Comparison of ENCODE assay signal across 10 mouse cellular contexts in genomic region chr13:63249741-63250431, GRCm38 (mm10).
A peak's percentile ranks its signal among the peaks of the same experiment; 100 is the strongest.
DNase-seq lines count a peak whose midpoint lies in the region; ATAC-seq and TF ChIP-seq lines count a peak whose summit lies in the region.
"Had no signal": no experiment of that assay in that cellular context is flagged by ENCODE, and none has a peak within 500 bp of the region (broad histone marks: within the 10 kb centered on the region; RNA-seq: fewer than 3 reads in every experiment).

No protein-coding gene starts in this region.

- WGBS in heart, embryonic 11.5 days (ENCODE audit: insufficient replicate concordance) = 61% methylated on average over 8 of the region's 8 CpGs
- 16% methylated on average over 8 of the region's 8 CpGs for WGBS in spleen, adult 2 months
- 65% methylated on average over 8 of the region's 8 CpGs for WGBS in limb, embryonic 14.5 days
- 75% methylated on average over 8 of the region's 8 CpGs for WGBS in midbrain, embryonic 15.5 days
- WGBS in midbrain, embryonic 14.5 days = 80% methylated on average over 8 of the region's 8 CpGs

- no peak overlapping the region; the same call in 1 of the 2 replicates for H3K9ac ChIP-seq in heart, embryonic 11.5 days (ENCODE audit: low read depth, low read length)
- 0 out of 2 replicates have a peak overlapping the region, but pooled peaks have one; percentile 31 for H3K9ac ChIP-seq in limb, embryonic 14.5 days (ENCODE audit: low read depth, low read length, severe bottlenecking)
- no peak overlapping the region for H3K9ac ChIP-seq in midbrain, embryonic 15.5 days
- H3K9ac ChIP-seq in midbrain, embryonic 14.5 days (replicated peaks; ENCODE audit: low read length) = no peak overlapping the region
- H3K9ac ChIP-seq: midbrain, embryonic 12.5 days had no signal

- TF ChIP-seq CTCF in spleen, adult 2 months (IDR thresholded peaks at IDR 0.05; ENCODE audit: extremely low read depth, insufficient read depth, insufficient read length, insufficient replicate concordance) = no peak

- TF ChIP-seq POLR2A in spleen, adult 2 months (IDR thresholded peaks at IDR 0.05; ENCODE audit: low read depth, low read length) = no peak
- no peak for TF ChIP-seq POLR2A in limb, embryonic 14.5 days (IDR thresholded peaks at IDR 0.05; ENCODE audit: borderline replicate concordance, extremely low read depth, insufficient read depth, insufficient read length)

- H3K4me3 ChIP-seq in heart, embryonic 11.5 days (ENCODE audit: low read depth, low read length) = no peak overlapping the region
- H3K4me3 ChIP-seq in spleen, adult 2 months (ENCODE audit: extremely low read depth, insufficient read depth, insufficient read length) = 0 out of 2 replicates have a peak overlapping the region, but pooled peaks have one; percentile 5
- no peak overlapping the region; the same call in 1 of the 2 replicates for H3K4me3 ChIP-seq in limb, embryonic 14.5 days (replicated peaks; ENCODE audit: low read length)
- no peak overlapping the region for H3K4me3 ChIP-seq in midbrain, embryonic 15.5 days
- no peak overlapping the region for H3K4me3 ChIP-seq in midbrain, embryonic 14.5 days (replicated peaks; ENCODE audit: low read depth, low read length)
- H3K4me3 ChIP-seq: midbrain, embryonic 12.5 days had no signal

- peak overlapping the region; percentile 35; the same call in 1 of the 2 replicates for H3K27ac ChIP-seq in heart, embryonic 11.5 days (ENCODE audit: low read depth, low read length)
- peak overlapping the region; percentile 61; the same call in 1 of the 2 replicates for H3K27ac ChIP-seq in spleen, adult 2 months (ENCODE audit: insufficient read depth, low read length)
- H3K27ac ChIP-seq in limb, embryonic 14.5 days (replicated peaks; ENCODE audit: low read depth, low read length) = 0 out of 2 replicates have a peak overlapping the region, but pooled peaks have one; percentile 11
- no peak overlapping the region for H3K27ac ChIP-seq in midbrain, embryonic 15.5 days
- no peak overlapping the region for H3K27ac ChIP-seq in midbrain, embryonic 14.5 days (replicated peaks; ENCODE audit: low read depth, low read length)
- H3K27ac ChIP-seq: midbrain, embryonic 12.5 days had no signal

- H3K36me3 ChIP-seq in heart, embryonic 11.5 days (ENCODE audit: control insufficient read depth, insufficient read depth, low read length) = no peaks in the 10 kb centered on the region; the same call in 1 of the 2 replicates
- H3K36me3 ChIP-seq in spleen, adult 2 months (ENCODE audit: control insufficient read depth, insufficient read depth, low read length) = no peaks in the 10 kb centered on the region
- H3K36me3 ChIP-seq in limb, embryonic 14.5 days (ENCODE audit: control insufficient read depth, insufficient read depth, low read length) = peaks cover 35% of the 10 kb centered on the region
- no peaks in the 10 kb centered on the region for H3K36me3 ChIP-seq in midbrain, embryonic 15.5 days (replicated peaks)
- no peaks in the 10 kb centered on the region for H3K36me3 ChIP-seq in midbrain, embryonic 14.5 days (ENCODE audit: control insufficient read depth, insufficient read depth, low read length)
- H3K36me3 ChIP-seq: midbrain, embryonic 12.5 days had no signal

- no peak for DNase-seq in heart, postnatal 25 days (ENCODE audit: low spot score)
- DNase-seq in spleen, adult 2 months (ENCODE audit: low read depth in 1 of 2, low spot score in 2 of 2) = no peak
- DNase-seq in spleen, postnatal 36 days (ENCODE audit: low spot score in 2 of 2) = no peak
- no peak for DNase-seq in limb, embryonic 14.5 days (ENCODE audit: low spot score)
- no peak for DNase-seq in midbrain, embryonic 14.5 days
- DNase-seq: right cerebral cortex, adult 18-20 months had no signal

- intact Hi-C loops in heart, postnatal 25 days (cut with DNase I) = no loop called here

- H3K27me3 ChIP-seq in heart, embryonic 11.5 days (ENCODE audit: control insufficient read depth, insufficient read depth, low read length) = no peaks in the 10 kb centered on the region
- H3K27me3 ChIP-seq in spleen, adult 2 months (ENCODE audit: control insufficient read depth, insufficient read depth, low read length) = no peaks in the 10 kb centered on the region
- H3K27me3 ChIP-seq in limb, embryonic 14.5 days (ENCODE audit: control insufficient read depth, insufficient read depth, low read length) = no peaks in the 10 kb centered on the region
- no peaks in the 10 kb centered on the region for H3K27me3 ChIP-seq in midbrain, embryonic 15.5 days (replicated peaks)
- H3K27me3 ChIP-seq in midbrain, embryonic 14.5 days (ENCODE audit: control insufficient read depth, insufficient read depth, low read length) = no peaks in the 10 kb centered on the region
- H3K27me3 ChIP-seq: midbrain, embryonic 12.5 days had no signal

- no peak for ATAC-seq in heart, embryonic 11.5 days (replicated peaks; ENCODE audit: insufficient number of reproducible peaks, low FRiP score, low TSS enrichment)
- ATAC-seq in limb, embryonic 14.5 days (ENCODE audit: low FRiP score, low read depth) = no peak
- no peak for ATAC-seq in midbrain, embryonic 15.5 days (replicated peaks)
- ATAC-seq in erythroblast, adult 5-6 weeks (replicated peaks; ENCODE audit: low FRiP score, poor library complexity, severe bottlenecking) = no peak
- no peak for ATAC-seq in midbrain, embryonic 14.5 days (ENCODE audit: low FRiP score, low TSS enrichment)

- H3K9me3 ChIP-seq in heart, embryonic 11.5 days (replicated peaks; ENCODE audit: control insufficient read depth, low read length) = no peaks in the 10 kb centered on the region
- H3K9me3 ChIP-seq in limb, embryonic 14.5 days (ENCODE audit: control insufficient read depth, low read length) = no peaks in the 10 kb centered on the region
- H3K9me3 ChIP-seq in midbrain, embryonic 15.5 days = no peaks in the 10 kb centered on the region
- H3K9me3 ChIP-seq in midbrain, embryonic 14.5 days (ENCODE audit: control insufficient read depth, low read length) = no peaks in the 10 kb centered on the region
- H3K9me3 ChIP-seq: midbrain, embryonic 12.5 days had no signal

- H3K4me2 ChIP-seq in heart, embryonic 11.5 days = no peak overlapping the region
- peak overlapping the region; percentile 34 for H3K4me2 ChIP-seq in limb, embryonic 14.5 days (replicated peaks; ENCODE audit: low read depth, low read length, severe bottlenecking)
- H3K4me2 ChIP-seq in midbrain, embryonic 15.5 days = no peak overlapping the region
- H3K4me2 ChIP-seq in midbrain, embryonic 14.5 days (ENCODE audit: low read length) = no peak overlapping the region
- H3K4me2 ChIP-seq: midbrain, embryonic 12.5 days had no signal

- H3K4me1 ChIP-seq in heart, embryonic 11.5 days (ENCODE audit: control insufficient read depth, insufficient read depth, low read length) = peaks cover 70% of the 10 kb centered on the region
- peaks cover 14% of the 10 kb centered on the region; the same call in 1 of the 2 replicates for H3K4me1 ChIP-seq in spleen, adult 2 months (ENCODE audit: control insufficient read depth, insufficient read depth, insufficient read length)
- H3K4me1 ChIP-seq in limb, embryonic 14.5 days (ENCODE audit: control insufficient read depth, insufficient read depth, low read length) = peaks cover 89% of the 10 kb centered on the region
- no peaks in the 10 kb centered on the region for H3K4me1 ChIP-seq in midbrain, embryonic 15.5 days
- peaks cover under 1% of the 10 kb centered on the region; the same call in 1 of the 2 replicates for H3K4me1 ChIP-seq in midbrain, embryonic 14.5 days (ENCODE audit: control insufficient read depth, insufficient read depth, low read length)

Comparison
In these comparisons a context has a peak if more than half of its experiments do, and no peak if none do; other contexts are left out.
1. H3K27ac ChIP-seq: peak in heart, embryonic 11.5 days (single experiment), spleen, adult 2 months (single experiment) and limb, embryonic 14.5 days (single experiment); none in midbrain, embryonic 15.5 days (single experiment) and midbrain, embryonic 14.5 days (single experiment).